Mouse (Mus musculus): Measurements from ENCODE around the gene Slc24a3. TPM values are rescaled to one million over a fixed set of nuclear protein-coding genes. Genes with fewer than 3 reads are reported as not detected.

Slc24a3 gene
- polyA plus RNA-seq, 1 experiment from 2014 or later, result 1.6 TPM

GRCm38 (mm10) chr2:145404818-145405531, 237.4 kb downstream of the Slc24a3 start:
- Histone ChIP-seq H3K4me3 (no peak overlapping the region), H3K36me3 (no peaks in the 10 kb centered on the region), H3K4me2 (peak overlapping the region; percentile 18; the same call in 1 of the 2 replicates), H3K27me3 (replicated peaks) (no peaks in the 10 kb centered on the region), H3K9me3 (no peaks in the 10 kb centered on the region), H3K4me1 (peaks cover 37% of the 10 kb centered on the region), H3K27ac (replicated peaks) (peak overlapping the region; percentile 48), H3K9ac (no peak overlapping the region)
- WGBS, result 37% methylated on average over 11 of the region's 11 CpGs
- no peak for ATAC-seq (ENCODE audit: extremely low read depth, insufficient number of reproducible peaks, low FRiP score, low TSS enrichment)

- ATAC-seq (ENCODE audit: extremely low read depth, insufficient number of reproducible peaks, low FRiP score, low TSS enrichment), result no peak
- WGBS, result 50% methylated on average over 4 of the region's 4 CpGs
- H3K4me2 ChIP-seq, result no peak overlapping the region
- H3K27ac ChIP-seq (replicated peaks), result peak overlapping the region; percentile 48; the same call in 1 of the 2 replicates
- H3K4me3 ChIP-seq, result no peak overlapping the region
- no peaks in the 10 kb centered on the region for H3K27me3 ChIP-seq (replicated peaks)
- no peaks in the 10 kb centered on the region for H3K36me3 ChIP-seq
- no peak overlapping the region for H3K9ac ChIP-seq
- H3K4me1 ChIP-seq, result peaks cover 37% of the 10 kb centered on the region
- no peaks in the 10 kb centered on the region for H3K9me3 ChIP-seq
These were observed 238.2 kb downstream of the Slc24a3 start for GRCm38 (mm10) chr2:145405746-145406145.

- 77% methylated on average over 2 of the region's 2 CpGs for whole genome bisulfite sequencing
- Histone ChIP-seq H3K4me3 (no peak overlapping the region), H3K4me2 (no peak overlapping the region), H3K9ac (no peak overlapping the region), H3K36me3 (no peaks in the 10 kb centered on the region), H3K4me1 (peaks cover 13% of the 10 kb centered on the region; the same call in 1 of the 2 replicates), H3K27me3 (replicated peaks) (no peaks in the 10 kb centered on the region), H3K9me3 (no peaks in the 10 kb centered on the region), H3K27ac (replicated peaks) (no peak overlapping the region)
- no peak for ATAC-seq (ENCODE audit: extremely low read depth, insufficient number of reproducible peaks, low FRiP score, low TSS enrichment)
These were observed 250.2 kb downstream of the Slc24a3 start for GRCm38 (mm10) chr2:145417738-145418137.

GRCm38 (mm10) chr2:145419078-145419477, 251.5 kb downstream of the Slc24a3 start:
- H3K4me2 ChIP-seq, result no peak overlapping the region
- H3K4me1 ChIP-seq, result peaks cover 13% of the 10 kb centered on the region; the same call in 1 of the 2 replicates
- WGBS, result 29% methylated on average over 2 of the region's 2 CpGs
- peak overlapping the region; percentile 28; the same call in 1 of the 2 replicates for H3K27ac ChIP-seq (replicated peaks)
- H3K9ac ChIP-seq, result no peak overlapping the region
- no peaks in the 10 kb centered on the region for H3K27me3 ChIP-seq (replicated peaks)
- peaks cover 3% of the 10 kb centered on the region; the same call in 1 of the 2 replicates for H3K9me3 ChIP-seq
- no peaks in the 10 kb centered on the region for H3K36me3 ChIP-seq
- no peak overlapping the region for H3K4me3 ChIP-seq
- ATAC-seq (ENCODE audit: extremely low read depth, insufficient number of reproducible peaks, low FRiP score, low TSS enrichment), result no peak

GRCm38 (mm10) chr2:145420967-145421888, 253.7 kb downstream of the Slc24a3 start:
- Histone ChIP-seq H3K4me1 (peaks cover 13% of the 10 kb centered on the region; the same call in 1 of the 2 replicates), H3K4me3 (no peak overlapping the region), H3K27ac (replicated peaks) (no peak overlapping the region), H3K27me3 (replicated peaks) (no peaks in the 10 kb centered on the region), H3K4me2 (no peak overlapping the region), H3K9me3 (peaks cover 10% of the 10 kb centered on the region; the same call in 1 of the 2 replicates), H3K36me3 (no peaks in the 10 kb centered on the region), H3K9ac (no peak overlapping the region)
- 70% methylated on average over 5 of the region's 5 CpGs for WGBS
- ATAC-seq (ENCODE audit: extremely low read depth, insufficient number of reproducible peaks, low FRiP score, low TSS enrichment), result no peak

GRCm38 (mm10) chr2:145421889-145422212, 254.3 kb downstream of the Slc24a3 start:
- peaks cover 10% of the 10 kb centered on the region; the same call in 1 of the 2 replicates for H3K9me3 ChIP-seq
- no peak overlapping the region for H3K4me2 ChIP-seq
- H3K27me3 ChIP-seq (replicated peaks), result no peaks in the 10 kb centered on the region
- WGBS, result 63% methylated on average over 3 of the region's 3 CpGs
- H3K27ac ChIP-seq (replicated peaks), result no peak overlapping the region
- H3K36me3 ChIP-seq, result no peaks in the 10 kb centered on the region
- no peak for ATAC-seq (ENCODE audit: extremely low read depth, insufficient number of reproducible peaks, low FRiP score, low TSS enrichment)
- H3K9ac ChIP-seq, result no peak overlapping the region
- H3K4me1 ChIP-seq, result peaks cover 13% of the 10 kb centered on the region; the same call in 1 of the 2 replicates
- H3K4me3 ChIP-seq, result no peak overlapping the region

- H3K9me3 ChIP-seq, result no peaks in the 10 kb centered on the region
- WGBS, result 75% methylated on average over 5 of the region's 5 CpGs
- no peak overlapping the region for H3K9ac ChIP-seq
- no peak overlapping the region for H3K4me2 ChIP-seq
- ATAC-seq (ENCODE audit: extremely low read depth, insufficient number of reproducible peaks, low FRiP score, low TSS enrichment), result no peak
- no peak overlapping the region for H3K4me3 ChIP-seq
- no peaks in the 10 kb centered on the region for H3K27me3 ChIP-seq (replicated peaks)
- H3K27ac ChIP-seq (replicated peaks), result no peak overlapping the region
- H3K4me1 ChIP-seq, result no peaks in the 10 kb centered on the region
- H3K36me3 ChIP-seq, result no peaks in the 10 kb centered on the region
These were observed 262.4 kb downstream of the Slc24a3 start for GRCm38 (mm10) chr2:145429982-145430381.

- H3K27ac ChIP-seq (replicated peaks), result no peak overlapping the region
- H3K9ac ChIP-seq, result no peak overlapping the region
- H3K4me1 ChIP-seq, result no peaks in the 10 kb centered on the region
- H3K27me3 ChIP-seq (replicated peaks), result no peaks in the 10 kb centered on the region
- no peak overlapping the region for H3K4me2 ChIP-seq
- no peaks in the 10 kb centered on the region for H3K36me3 ChIP-seq
- no peak overlapping the region for H3K4me3 ChIP-seq
- H3K9me3 ChIP-seq, result no peaks in the 10 kb centered on the region
- WGBS, result 89% methylated on average over 1 of the region's 1 CpGs
- no peak for ATAC-seq (ENCODE audit: extremely low read depth, insufficient number of reproducible peaks, low FRiP score, low TSS enrichment)
These were observed 266.5 kb downstream of the Slc24a3 start for GRCm38 (mm10) chr2:145434068-145434467.

GRCm38 (mm10) chr2:145438336-145438735, 270.8 kb downstream of the Slc24a3 start:
- Histone ChIP-seq H3K4me1 (no peaks in the 10 kb centered on the region), H3K27me3 (replicated peaks) (no peaks in the 10 kb centered on the region), H3K9ac (no peak overlapping the region)

GRCm38 (mm10) chr2:145439755-145440154, 272.2 kb downstream of the Slc24a3 start:
- Histone ChIP-seq H3K27ac (replicated peaks) (no peak overlapping the region), H3K4me2 (no peak overlapping the region), H3K4me3 (no peak overlapping the region), H3K36me3 (no peaks in the 10 kb centered on the region), H3K27me3 (replicated peaks) (no peaks in the 10 kb centered on the region), H3K4me1 (no peaks in the 10 kb centered on the region), H3K9ac (no peak overlapping the region), H3K9me3 (no peaks in the 10 kb centered on the region)
- ATAC-seq (ENCODE audit: extremely low read depth, insufficient number of reproducible peaks, low FRiP score, low TSS enrichment), result no peak
- 89% methylated on average over 1 of the region's 1 CpGs for WGBS

More at GRCm38 (mm10) chr2:145438336-145438735, 270.8 kb downstream of the Slc24a3 start:
- Histone ChIP-seq H3K9me3 (no peaks in the 10 kb centered on the region), H3K36me3 (no peaks in the 10 kb centered on the region), H3K4me3 (no peak overlapping the region), H3K4me2 (no peak overlapping the region), H3K27ac (replicated peaks) (no peak overlapping the region)
- 67% methylated on average over 5 of the region's 5 CpGs for WGBS
- ATAC-seq (ENCODE audit: extremely low read depth, insufficient number of reproducible peaks, low FRiP score, low TSS enrichment), result no peak

- H3K9ac ChIP-seq, result no peak overlapping the region
- no peaks in the 10 kb centered on the region for H3K27me3 ChIP-seq (replicated peaks)
- peaks cover 17% of the 10 kb centered on the region for H3K4me1 ChIP-seq
- no peak for ATAC-seq (ENCODE audit: extremely low read depth, insufficient number of reproducible peaks, low FRiP score, low TSS enrichment)
- H3K4me3 ChIP-seq, result no peak overlapping the region
- no peak overlapping the region for H3K4me2 ChIP-seq
- no peak overlapping the region for H3K27ac ChIP-seq (replicated peaks)
- WGBS, result 43% methylated on average over 8 of the region's 8 CpGs
- H3K9me3 ChIP-seq, result no peaks in the 10 kb centered on the region
- H3K36me3 ChIP-seq, result no peaks in the 10 kb centered on the region
These were observed 289.7 kb downstream of the Slc24a3 start for GRCm38 (mm10) chr2:145457106-145457747.
